Mouse (Mus musculus): Measurements from ENCODE around the gene Nfkbil1. TPM values are rescaled to one million over a fixed set of nuclear protein-coding genes. Genes with fewer than 3 reads are reported as not detected.

Gene Nfkbil1
- polyA plus RNA-seq, 1 experiment from 2014 or later: 12.3 TPM

DNA sequence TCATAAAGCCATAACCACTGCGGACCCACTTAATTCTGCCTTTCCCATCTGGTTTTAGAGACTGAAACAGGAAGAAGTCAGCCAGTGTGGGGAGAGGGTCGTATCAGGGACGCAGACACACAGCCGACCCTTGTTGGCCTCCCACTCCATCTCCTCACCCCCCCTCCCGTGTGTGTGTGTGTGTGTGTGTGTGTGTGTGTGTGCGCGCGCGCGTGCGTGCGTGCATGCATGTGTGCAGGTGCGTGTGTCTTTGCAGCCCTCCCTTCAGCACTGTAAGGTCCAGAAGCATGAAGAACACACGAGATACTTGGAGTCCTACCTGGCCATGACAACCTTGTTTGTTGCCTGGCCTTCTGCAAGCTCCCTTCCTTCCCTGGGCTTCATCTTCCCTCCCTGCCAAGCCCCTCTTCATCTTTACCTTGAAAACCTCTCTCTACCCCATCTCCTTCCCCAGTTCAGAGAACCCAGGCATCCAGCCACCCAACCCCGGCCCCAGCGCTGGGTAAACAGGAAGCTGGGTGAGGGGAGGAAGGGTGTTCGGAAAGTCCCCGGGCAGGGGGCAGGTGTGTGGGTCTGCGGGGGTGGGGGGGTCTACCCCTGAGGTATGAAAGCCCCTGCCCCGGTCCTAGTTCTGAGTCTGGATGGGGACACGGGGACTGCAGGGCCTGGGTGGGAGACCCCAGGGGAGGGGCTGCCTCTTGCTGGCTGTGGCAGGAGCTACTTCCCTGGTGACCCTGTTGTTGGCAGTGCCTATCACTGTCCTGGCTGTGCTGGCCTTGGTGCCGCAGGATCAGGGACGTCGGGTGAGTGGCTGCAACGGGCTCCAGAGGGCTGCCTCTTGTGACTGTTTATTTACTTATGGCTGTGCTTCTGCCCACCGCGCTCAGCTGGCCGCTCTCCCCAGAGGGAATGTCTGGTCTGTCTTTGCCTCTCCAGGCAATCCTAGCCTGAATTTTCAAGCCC is 41.4 kb downstream of the Nfkbil1 start, which contains the start of gene Ltb:
Gene Ltb, plus strand, starts transcription at position 559 of the 963 bp plus-strand sequence.
- Histone ChIP-seq H3K27me3 (peaks cover 25% of the 10 kb centered on the region), H3K9ac (replicated peaks) (0 out of 2 replicates have a peak within 1 kb of the TSS, but pooled peaks have one; percentile 32), H3K4me1 (peaks cover 11% of the 10 kb centered on the region), H3K36me3 (no peaks in the 10 kb centered on the region), H3K4me2 (replicated peaks) (0 out of 2 replicates have a peak within 1 kb of the TSS, but pooled peaks have one; percentile 66), H3K4me3 (peak within 1 kb of the TSS; percentile 39; the same call in 1 of the 2 replicates), H3K9me3 (no peaks in the 10 kb centered on the region), H3K27ac (replicated peaks) (no peak within 1 kb of the TSS)
- 82% methylated on average over 28 of the region's 28 CpGs for WGBS
- no peak for ATAC-seq (replicated peaks)

DNA sequence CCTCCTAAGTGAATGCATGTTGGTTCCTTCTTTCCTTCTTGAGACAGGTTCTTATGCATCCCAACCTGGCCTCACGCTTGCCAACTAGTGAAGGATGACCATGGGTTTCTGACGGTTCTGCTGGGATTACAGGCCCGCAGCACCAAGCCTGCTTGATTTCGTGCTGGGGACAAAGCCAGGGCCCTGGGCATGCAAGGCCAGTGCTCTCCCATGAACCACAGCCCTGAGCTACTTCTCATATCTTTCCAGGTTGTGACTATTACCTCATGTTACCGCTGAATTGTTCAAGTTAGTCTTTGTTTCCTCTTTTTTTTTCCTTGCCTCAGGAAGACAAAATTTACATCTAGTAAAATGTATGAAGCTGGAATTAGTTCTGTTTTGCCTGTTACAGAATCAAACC is 42.7 kb downstream of the Nfkbil1 start:
- H3K9me3 ChIP-seq: no peaks in the 10 kb centered on the region
- H3K27me3 ChIP-seq: peaks cover 25% of the 10 kb centered on the region
- no peak for ATAC-seq (replicated peaks)
- 86% methylated on average over 5 of the region's 5 CpGs for WGBS
- H3K4me2 ChIP-seq (replicated peaks): no peak overlapping the region
- H3K9ac ChIP-seq (replicated peaks): no peak overlapping the region
- no peak overlapping the region for H3K27ac ChIP-seq (replicated peaks)
- H3K4me1 ChIP-seq: peaks cover 11% of the 10 kb centered on the region
- no peaks in the 10 kb centered on the region for H3K36me3 ChIP-seq
- H3K4me3 ChIP-seq: no peak overlapping the region

DNA sequence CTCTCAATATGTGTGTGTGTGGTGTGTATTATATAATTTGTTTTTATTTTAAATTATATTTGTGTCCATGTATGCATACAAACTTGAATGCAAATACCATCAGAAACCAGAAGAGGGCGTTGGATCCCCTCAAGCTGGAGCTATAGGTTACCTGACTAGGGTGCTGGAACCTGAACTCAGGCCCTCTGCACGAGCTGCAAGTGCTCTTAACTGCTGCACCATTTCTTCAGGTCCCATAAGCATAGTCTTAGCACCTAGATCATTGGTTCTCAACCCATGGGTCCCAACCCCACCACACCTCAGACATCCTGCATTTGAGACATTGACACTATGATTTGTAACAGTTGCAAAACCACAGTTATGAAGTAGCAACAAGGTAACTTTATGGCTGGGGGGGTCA is 43.9 kb downstream of the Nfkbil1 start:
- Histone ChIP-seq H3K27ac (replicated peaks) (no peak overlapping the region), H3K4me1 (peaks cover 12% of the 10 kb centered on the region)
- 58% methylated on average over 2 of the region's 2 CpGs for whole genome bisulfite sequencing

DNA sequence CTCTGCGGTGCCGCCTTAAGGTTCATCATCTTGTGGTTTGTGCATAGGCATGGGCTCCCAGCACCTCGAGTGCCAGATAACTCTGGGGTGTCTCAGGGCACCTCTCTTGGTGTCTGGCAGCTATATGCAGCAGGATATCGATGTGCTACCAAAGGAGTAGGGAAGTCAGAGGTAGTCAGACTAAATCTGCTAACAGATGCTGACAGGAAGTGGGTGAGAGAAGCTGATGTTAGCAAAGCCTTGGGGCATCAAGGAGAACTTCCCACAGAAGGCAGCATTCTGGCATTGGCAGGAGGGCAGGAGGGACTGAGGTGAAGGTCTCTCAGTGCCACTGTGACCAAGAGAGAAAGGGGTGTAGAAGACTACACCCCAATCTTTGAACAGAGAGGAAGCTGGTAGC is 45.5 kb downstream of the Nfkbil1 start:
- H3K4me1 ChIP-seq: peaks cover 14% of the 10 kb centered on the region
- 76% methylated on average over 4 of the region's 4 CpGs for WGBS
- no peak overlapping the region for H3K4me2 ChIP-seq (replicated peaks)
- no peak for ATAC-seq (replicated peaks)
- H3K4me3 ChIP-seq: no peak overlapping the region
- H3K36me3 ChIP-seq: no peaks in the 10 kb centered on the region
- H3K27ac ChIP-seq (replicated peaks): no peak overlapping the region
- H3K9me3 ChIP-seq: no peaks in the 10 kb centered on the region
- peaks cover 6% of the 10 kb centered on the region for H3K27me3 ChIP-seq
- H3K9ac ChIP-seq (replicated peaks): no peak overlapping the region

More for the DNA sequence above, 43.9 kb downstream of the Nfkbil1 start:
- Histone ChIP-seq H3K36me3 (no peaks in the 10 kb centered on the region), H3K4me3 (no peak overlapping the region), H3K9ac (replicated peaks) (no peak overlapping the region), H3K27me3 (peaks cover 20% of the 10 kb centered on the region), H3K4me2 (replicated peaks) (no peak overlapping the region), H3K9me3 (no peaks in the 10 kb centered on the region)
- no peak for ATAC-seq (replicated peaks)

DNA sequence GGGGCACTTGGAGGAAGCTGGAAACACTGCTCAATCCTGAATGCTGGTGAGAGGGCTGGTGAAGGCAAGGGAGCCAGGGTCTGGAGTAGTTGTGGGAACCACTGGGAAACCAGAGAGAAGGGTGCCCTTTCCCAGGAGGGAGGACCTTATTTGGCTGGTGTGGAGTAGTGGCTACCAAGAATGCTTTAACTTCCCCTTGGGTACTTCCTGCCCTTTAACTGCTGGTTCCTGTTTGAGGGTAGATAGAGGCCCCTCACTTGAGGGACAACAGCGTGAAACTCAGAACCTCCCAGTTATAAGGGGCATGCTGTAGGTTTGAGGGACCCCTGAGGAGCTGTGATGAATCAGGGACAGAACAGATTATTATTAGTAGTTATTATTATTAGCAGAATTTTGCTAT is 46.4 kb downstream of the Nfkbil1 start:
- Histone ChIP-seq H3K4me1 (peaks cover 14% of the 10 kb centered on the region), H3K27me3 (no peaks in the 10 kb centered on the region), H3K4me3 (no peak overlapping the region), H3K9ac (replicated peaks) (no peak overlapping the region), H3K36me3 (no peaks in the 10 kb centered on the region), H3K27ac (replicated peaks) (no peak overlapping the region), H3K4me2 (replicated peaks) (no peak overlapping the region), H3K9me3 (no peaks in the 10 kb centered on the region)
- WGBS: 86% methylated on average over 1 of the region's 1 CpGs
- no peak for ATAC-seq (replicated peaks)

GRCm38 (mm10) chr17:35187959-35188610 is 47.5 kb downstream of the Nfkbil1 start, which contains the start of gene Lst1:
TSS of gene Lst1 (minus strand) at chr17:35188439.
- Histone ChIP-seq H3K27ac (replicated peaks) (no peak within 1 kb of the TSS), H3K4me3 (no peak within 1 kb of the TSS), H3K36me3 (no peaks in the 10 kb centered on the region), H3K9ac (replicated peaks) (no peak within 1 kb of the TSS), H3K4me1 (peaks cover 14% of the 10 kb centered on the region), H3K27me3 (no peaks in the 10 kb centered on the region), H3K9me3 (no peaks in the 10 kb centered on the region), H3K4me2 (replicated peaks) (no peak within 1 kb of the TSS)
- WGBS: 69% methylated on average over 7 of the region's 7 CpGs
- no peak for ATAC-seq (replicated peaks)

GRCm38 (mm10) chr17:35187345-35187744 is 48.2 kb downstream of the Nfkbil1 start:
- H3K4me2 ChIP-seq (replicated peaks): no peak overlapping the region
- H3K4me1 ChIP-seq: peaks cover 14% of the 10 kb centered on the region
- ATAC-seq (replicated peaks): no peak
- H3K27ac ChIP-seq (replicated peaks): no peak overlapping the region
- no peaks in the 10 kb centered on the region for H3K9me3 ChIP-seq
- 61% methylated on average over 4 of the region's 4 CpGs for WGBS
- H3K4me3 ChIP-seq: no peak overlapping the region
- H3K36me3 ChIP-seq: no peaks in the 10 kb centered on the region
- H3K9ac ChIP-seq (replicated peaks): no peak overlapping the region
- no peaks in the 10 kb centered on the region for H3K27me3 ChIP-seq

- peak overlapping the region; percentile 36; the same call in 1 of the 2 replicates for H3K9ac ChIP-seq (replicated peaks)
- H3K4me3 ChIP-seq: peak overlapping the region; percentile 36
- H3K9me3 ChIP-seq: no peaks in the 10 kb centered on the region
- WGBS: 1% methylated on average over 4 of the region's 4 CpGs
- peak overlapping the region; percentile 78 for H3K27ac ChIP-seq (replicated peaks)
- peak; percentile 48; the same call in 1 of the 2 replicates for ATAC-seq (replicated peaks)
- H3K4me1 ChIP-seq: peaks cover 14% of the 10 kb centered on the region
- H3K36me3 ChIP-seq: no peaks in the 10 kb centered on the region
- peak overlapping the region; percentile 48 for H3K4me2 ChIP-seq (replicated peaks)
- no peaks in the 10 kb centered on the region for H3K27me3 ChIP-seq
Measured at GRCm38 (mm10) chr17:35186681-35187080, 48.9 kb downstream of the Nfkbil1 start.

DNA sequence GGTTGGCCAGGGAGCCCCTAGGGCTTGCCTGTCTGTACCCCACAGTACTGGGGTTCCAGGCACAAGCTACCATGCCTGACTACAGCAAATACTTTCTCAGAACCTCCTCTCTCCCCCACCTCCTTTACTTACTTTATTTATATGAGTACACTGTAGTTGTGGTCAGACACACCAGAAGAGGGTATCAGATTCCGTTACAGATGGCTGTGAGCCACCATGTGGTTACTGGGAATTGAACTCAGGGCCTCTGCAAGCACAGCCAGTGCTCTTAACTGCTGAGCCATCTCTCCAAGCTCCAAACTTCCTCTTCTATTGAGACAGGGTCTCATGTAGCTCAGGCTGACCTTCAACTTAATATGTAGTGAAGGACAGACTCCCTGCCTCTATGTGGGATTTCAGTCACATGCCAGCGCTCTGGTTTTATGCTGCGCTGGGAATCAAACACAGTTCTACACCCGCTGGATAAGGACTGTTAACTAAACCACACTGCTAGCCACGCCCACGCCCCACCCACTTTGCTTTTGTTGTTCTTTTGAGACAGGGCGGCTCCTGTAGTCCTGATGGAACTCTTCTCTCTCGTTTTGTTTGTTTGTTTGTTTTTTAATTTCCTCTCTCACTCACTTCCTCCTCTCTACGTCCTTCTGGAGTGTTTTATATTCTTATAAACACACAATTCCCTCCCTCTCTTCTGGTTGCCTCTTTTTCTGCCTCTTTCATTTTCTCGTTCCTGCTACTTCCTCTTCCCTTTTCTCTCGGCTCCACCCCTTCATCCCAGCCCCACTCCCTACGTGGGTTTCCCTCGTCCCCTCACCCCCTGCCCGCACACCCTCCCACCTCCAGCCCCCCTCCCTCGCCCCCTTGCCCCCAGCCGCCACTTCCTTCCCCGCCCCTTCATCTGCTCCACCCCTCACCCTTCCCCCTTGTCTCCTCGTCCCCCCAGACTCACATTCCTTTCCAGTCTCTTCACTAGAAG is 49.7 kb downstream of the Nfkbil1 start:
- Histone ChIP-seq H3K4me3 (peak overlapping the region; percentile 36), H3K27ac (replicated peaks) (peak overlapping the region; percentile 78), H3K4me2 (replicated peaks) (peak overlapping the region; percentile 48), H3K4me1 (peaks cover 14% of the 10 kb centered on the region), H3K27me3 (no peaks in the 10 kb centered on the region), H3K9ac (replicated peaks) (peak overlapping the region; percentile 36), H3K36me3 (no peaks in the 10 kb centered on the region), H3K9me3 (no peaks in the 10 kb centered on the region)
- WGBS: 3% methylated on average over 18 of the region's 18 CpGs
- peak; percentile 71 for ATAC-seq (replicated peaks)

DNA sequence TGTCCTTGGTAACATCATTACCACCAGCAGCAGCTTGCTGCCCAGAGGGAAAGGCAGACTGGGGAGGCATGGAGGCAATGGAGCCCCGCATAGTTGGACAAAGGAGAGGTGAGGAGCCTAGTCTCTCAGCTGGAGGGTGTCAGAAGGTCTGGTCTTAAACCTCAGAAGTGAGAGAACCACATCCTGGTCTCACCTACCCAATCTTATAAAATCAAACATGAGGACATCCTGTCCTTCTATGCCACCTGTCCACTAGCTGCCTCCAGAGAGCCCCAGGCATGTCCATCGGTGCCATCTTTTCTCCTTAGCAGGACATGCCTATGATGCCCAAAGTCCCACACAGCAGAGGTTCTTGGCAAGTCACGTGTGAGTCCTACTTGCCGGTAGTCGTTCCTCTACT is 55.5 kb downstream of the Nfkbil1 start:
- Histone ChIP-seq H3K9ac (replicated peaks) (no peak overlapping the region), H3K36me3 (no peaks in the 10 kb centered on the region), H3K9me3 (no peaks in the 10 kb centered on the region), H3K4me3 (no peak overlapping the region), H3K27me3 (no peaks in the 10 kb centered on the region), H3K4me2 (replicated peaks) (no peak overlapping the region), H3K4me1 (no peaks in the 10 kb centered on the region), H3K27ac (replicated peaks) (no peak overlapping the region)
- WGBS: 90% methylated on average over 5 of the region's 5 CpGs
- no peak for ATAC-seq (replicated peaks)

DNA sequence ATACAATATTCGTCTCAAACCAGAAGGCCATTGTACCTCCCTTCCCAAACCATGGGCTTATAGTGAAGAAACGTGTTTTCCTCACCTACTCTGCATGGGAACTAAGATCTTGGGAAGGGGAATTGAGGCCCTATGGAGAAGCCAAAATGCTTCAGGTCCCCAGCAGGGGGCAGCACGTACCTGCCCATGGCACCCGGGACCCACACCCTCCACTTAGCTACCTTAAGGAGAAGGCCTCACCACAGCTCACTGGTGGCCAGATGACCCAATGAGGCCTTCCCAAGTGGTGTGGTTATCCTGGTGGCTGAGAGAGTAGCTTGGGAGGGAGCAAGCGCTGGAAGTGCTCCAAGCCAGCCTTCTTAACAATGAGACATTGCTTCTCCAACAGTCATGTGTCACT is 57.1 kb downstream of the Nfkbil1 start:
- H3K4me2 ChIP-seq (replicated peaks): no peak overlapping the region
- ATAC-seq (replicated peaks): no peak
- no peak overlapping the region for H3K27ac ChIP-seq (replicated peaks)
- no peak overlapping the region for H3K4me3 ChIP-seq
- H3K4me1 ChIP-seq: no peaks in the 10 kb centered on the region
- WGBS: 10% methylated on average over 5 of the region's 5 CpGs
- no peak overlapping the region for H3K9ac ChIP-seq (replicated peaks)
- no peaks in the 10 kb centered on the region for H3K27me3 ChIP-seq
- H3K36me3 ChIP-seq: no peaks in the 10 kb centered on the region
- no peaks in the 10 kb centered on the region for H3K9me3 ChIP-seq
